Mouse (Mus musculus) heart, postnatal 25 days (tissue): ENCODE results near the gene Arfgef2. TPM values are rescaled to one million over a fixed set of nuclear protein-coding genes. Genes with fewer than 3 reads are reported as not detected.

Experiments
- DNase-seq: peaks from one replicate; pipeline ENCODE4 v3.0.0; 2022; ENCODE audit warnings: low spot score
- intact Hi-C: fragments of 180-260 bp; cut with DNase I; formaldehyde crosslinking; loops from one replicate; pipeline ENCODE4 v1.15.1; 2025
- total RNA-seq, 2 experiments: library from RNA; stranded (reverse); gene quantifications; 2 replicates each; pipeline ENCODE4 v1.2.3; 2021

Gene Arfgef2
- total RNA-seq, 2 experiments from 2014 or later, result 42.6 to 43.8 TPM

DNA sequence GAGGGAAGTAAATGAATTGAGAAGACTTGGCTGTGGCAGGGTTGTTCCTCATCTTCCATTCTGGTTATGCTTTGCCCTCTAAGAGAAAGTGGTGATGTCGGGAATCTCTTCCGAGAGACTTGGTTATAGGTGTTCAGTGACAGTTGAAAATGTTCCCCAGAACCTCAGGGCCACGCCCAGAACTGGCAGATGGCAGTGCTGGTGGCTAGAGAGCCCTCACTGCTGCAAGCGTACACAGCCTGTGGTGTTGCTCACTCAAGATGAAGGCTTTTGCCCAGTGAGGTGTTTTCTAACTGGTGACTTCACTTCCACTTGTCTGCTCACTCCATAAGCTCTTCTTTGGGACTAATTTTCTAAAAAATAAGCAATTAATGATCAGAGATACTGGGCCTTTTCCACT, 36.4 kb downstream of the Arfgef2 start:
- no peak for DNase-seq
- intact Hi-C loops, result no loop called here

- DNase-seq, result no peak
- intact Hi-C loops, result loop anchor here (10.0 kb wide), 1 partner anchor 256 kb away; no protein-coding TSS in a partner anchor
These were observed 45.3 kb downstream of the Arfgef2 start for GRCm38 (mm10) chr2:166850691-166851090.

- no peak for DNase-seq
These were observed 46.9 kb downstream of the Arfgef2 start for GRCm38 (mm10) chr2:166852270-166852669.

GRCm38 (mm10) chr2:166855771-166856170, 50.4 kb downstream of the Arfgef2 start:
- no peak for DNase-seq
- intact Hi-C loops, result loop anchor here (10.0 kb wide), 1 partner anchor 261 kb away; no protein-coding TSS in a partner anchor

More at GRCm38 (mm10) chr2:166852270-166852669, 46.9 kb downstream of the Arfgef2 start:
- intact Hi-C loops, result loop anchor here (10.0 kb wide), 1 partner anchor 257 kb away; no protein-coding TSS in a partner anchor

DNA sequence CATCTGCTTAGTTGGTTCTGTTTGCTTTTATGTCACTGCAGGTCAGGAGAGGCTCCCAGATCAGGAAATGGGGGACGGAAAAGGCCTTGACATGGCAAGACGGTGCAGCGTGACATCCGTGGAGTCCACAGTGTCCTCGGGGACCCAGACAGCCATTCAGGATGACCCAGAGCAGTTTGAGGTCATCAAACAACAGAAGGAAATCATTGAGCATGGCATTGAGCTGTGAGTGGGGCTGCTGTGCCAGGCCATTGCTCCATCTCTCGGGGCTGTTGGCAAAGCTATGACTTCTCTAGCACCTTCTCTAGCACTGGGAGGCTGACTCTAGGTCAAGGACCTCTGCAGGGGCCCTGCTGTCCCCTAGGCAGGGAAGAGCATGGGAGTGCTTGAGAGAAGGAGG, 51.0 kb downstream of the Arfgef2 start:
- no peak for DNase-seq
- intact Hi-C loops, result loop anchor here (10.0 kb wide), 1 partner anchor 262 kb away; no protein-coding TSS in a partner anchor

- DNase-seq, result no peak
- intact Hi-C loops, result loop anchor here (10.0 kb wide), 1 partner anchor 262 kb away; no protein-coding TSS in a partner anchor
These were observed 51.7 kb downstream of the Arfgef2 start for GRCm38 (mm10) chr2:166857118-166857517.

DNA sequence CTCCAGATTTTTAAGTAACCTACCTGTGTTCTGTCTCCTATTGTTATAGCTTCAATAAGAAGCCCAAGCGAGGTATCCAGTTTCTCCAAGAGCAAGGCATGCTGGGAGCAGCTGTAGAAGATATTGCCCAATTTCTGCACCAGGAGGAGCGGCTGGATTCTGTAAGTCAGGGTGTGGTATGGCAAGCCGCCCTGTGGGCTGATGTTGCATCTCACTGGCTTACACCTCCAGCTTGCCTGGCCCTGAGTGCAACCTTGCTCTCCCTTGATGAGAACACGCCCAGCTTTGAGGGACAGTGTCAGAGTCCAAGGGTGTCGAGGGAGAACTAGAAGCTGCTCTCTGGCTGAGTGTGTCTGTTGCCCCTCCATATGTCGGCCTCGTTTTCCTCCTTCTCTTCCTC, 53.8 kb downstream of the Arfgef2 start:
- intact Hi-C loops, result loop anchor here (10.0 kb wide), 1 partner anchor 264 kb away; no protein-coding TSS in a partner anchor

GRCm38 (mm10) chr2:166862505-166862904, 57.1 kb downstream of the Arfgef2 start:
- DNase-seq, result no peak
- intact Hi-C loops, result no loop called here

More for the DNA sequence above, 53.8 kb downstream of the Arfgef2 start:
- no peak for DNase-seq

DNA sequence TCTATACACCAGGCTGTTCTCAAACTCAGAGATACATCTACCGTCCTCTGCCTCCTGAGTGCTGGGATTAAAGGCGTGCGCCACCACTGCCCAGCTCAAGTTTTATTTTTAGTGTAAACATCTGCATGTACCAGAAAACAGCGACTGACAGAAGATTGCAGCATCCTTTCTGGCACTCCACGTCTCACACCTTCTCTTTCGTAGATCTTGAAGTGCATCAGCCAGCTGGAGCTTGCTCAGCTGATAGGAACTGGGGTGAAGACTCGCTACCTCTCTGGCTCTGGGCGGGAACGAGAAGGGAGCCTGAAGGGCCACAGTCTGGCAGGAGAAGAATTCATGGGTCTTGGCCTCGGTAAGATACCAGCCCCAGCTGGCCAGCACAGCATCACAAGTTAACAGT, 60.1 kb downstream of the Arfgef2 start:
- DNase-seq, result no peak
- intact Hi-C loops, result no loop called here

GRCm38 (mm10) chr2:166870271-166870865, 65.0 kb downstream of the Arfgef2 start:
- DNase-seq, result no peak
- intact Hi-C loops, result no loop called here

DNA sequence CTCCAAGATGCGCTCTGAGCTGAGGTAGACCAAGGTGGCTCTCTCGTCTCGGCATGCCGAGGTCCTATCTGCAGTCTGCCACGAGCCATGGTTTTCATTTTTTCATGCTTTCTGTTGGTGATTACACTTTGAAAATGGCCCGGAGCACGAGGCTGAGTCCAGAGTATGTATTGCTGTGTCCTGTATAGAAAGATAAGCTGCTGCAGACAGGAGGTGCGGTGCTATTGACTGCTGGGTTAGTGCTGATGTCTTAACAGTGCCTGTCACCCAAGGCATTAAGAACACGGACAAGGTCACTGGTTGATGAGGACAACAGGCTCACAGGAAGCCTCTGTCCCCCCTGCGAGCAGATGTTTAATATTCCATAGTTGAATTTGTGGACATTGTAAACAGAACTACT, 65.5 kb downstream of the Arfgef2 start:
- DNase-seq, result no peak
- intact Hi-C loops, result no loop called here

DNA sequence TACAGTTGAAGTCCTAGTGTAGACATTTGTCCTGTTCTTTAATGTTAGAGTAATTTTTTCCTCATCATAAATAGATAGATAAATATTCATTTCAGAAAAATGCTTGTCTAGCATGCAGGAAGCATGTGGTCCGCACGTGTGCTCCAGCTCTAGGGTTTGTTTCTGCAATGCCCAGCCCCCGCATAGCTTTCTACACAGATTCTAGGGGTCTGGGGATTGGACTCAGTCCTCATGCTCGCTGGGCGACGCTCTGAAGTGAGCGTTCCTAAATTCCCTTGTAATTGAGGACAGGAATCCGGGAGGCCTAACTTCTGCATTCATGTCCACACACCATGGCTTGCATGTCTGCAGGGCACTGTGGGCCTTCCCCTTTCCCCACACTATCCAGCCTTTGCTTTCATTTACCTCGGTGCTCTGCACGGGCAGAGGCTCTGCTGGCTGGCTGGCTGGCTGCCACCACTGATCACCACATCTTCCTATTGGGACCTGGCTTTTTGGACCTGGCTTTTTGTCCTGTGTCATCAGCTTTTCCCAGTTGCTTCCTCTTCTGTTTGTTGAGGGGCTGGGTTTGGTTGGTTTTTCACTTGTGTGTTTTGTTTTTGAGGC, 69.4 kb downstream of the Arfgef2 start:
- DNase-seq, result no peak
- intact Hi-C loops, result no loop called here

DNA sequence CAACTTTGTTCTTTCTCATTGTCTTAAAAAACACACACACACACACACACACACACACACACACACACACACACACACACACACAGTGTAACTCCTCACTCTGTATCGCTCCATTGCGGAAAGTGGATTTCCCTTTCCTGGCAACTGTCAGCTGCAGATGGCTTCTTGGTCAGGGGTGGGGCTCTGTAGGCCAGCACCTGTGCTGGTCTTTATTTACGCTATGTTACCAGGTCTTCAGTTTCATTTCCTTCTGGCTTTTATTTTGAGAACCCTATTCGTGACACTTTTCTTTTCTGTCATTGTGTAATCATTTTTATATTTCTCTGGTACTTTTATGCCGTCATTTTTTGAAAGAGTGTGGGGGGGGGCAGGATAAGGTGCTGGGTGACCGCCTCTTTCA, 70.2 kb downstream of the Arfgef2 start:
- intact Hi-C loops, result no loop called here
- no peak for DNase-seq

DNA sequence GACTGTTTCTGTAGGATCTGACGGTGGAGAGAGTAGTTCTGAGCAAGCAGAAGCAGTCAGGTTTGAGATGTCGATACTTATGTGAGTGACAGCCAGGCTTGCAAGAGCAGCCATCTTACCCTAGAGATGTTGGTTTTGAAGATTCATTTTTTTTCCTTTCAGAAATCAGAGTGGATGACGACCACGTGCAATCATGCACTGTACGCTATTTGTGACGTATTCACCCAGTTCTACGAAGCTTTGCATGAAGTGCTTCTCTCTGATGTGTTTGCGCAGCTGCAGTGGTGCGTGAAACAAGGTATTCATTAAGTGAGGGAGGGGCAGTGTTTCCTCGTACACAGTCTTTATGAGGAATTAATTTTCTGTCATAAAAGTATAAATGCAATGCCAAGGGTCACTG, 70.9 kb downstream of the Arfgef2 start:
- intact Hi-C loops, result no loop called here
- no peak for DNase-seq

GRCm38 (mm10) chr2:166885066-166885465, 79.7 kb downstream of the Arfgef2 start:
- intact Hi-C loops, result no loop called here
- no peak for DNase-seq

- intact Hi-C loops, result no loop called here
- DNase-seq, result no peak
These were observed 80.2 kb downstream of the Arfgef2 start for GRCm38 (mm10) chr2:166885619-166886018.

- no peak for DNase-seq
- intact Hi-C loops, result no loop called here
These were observed 80.8 kb downstream of the Arfgef2 start for GRCm38 (mm10) chr2:166886231-166886630.

- intact Hi-C loops, result no loop called here
- no peak for DNase-seq
These were observed 82.4 kb downstream of the Arfgef2 start for GRCm38 (mm10) chr2:166887816-166888215.

DNA sequence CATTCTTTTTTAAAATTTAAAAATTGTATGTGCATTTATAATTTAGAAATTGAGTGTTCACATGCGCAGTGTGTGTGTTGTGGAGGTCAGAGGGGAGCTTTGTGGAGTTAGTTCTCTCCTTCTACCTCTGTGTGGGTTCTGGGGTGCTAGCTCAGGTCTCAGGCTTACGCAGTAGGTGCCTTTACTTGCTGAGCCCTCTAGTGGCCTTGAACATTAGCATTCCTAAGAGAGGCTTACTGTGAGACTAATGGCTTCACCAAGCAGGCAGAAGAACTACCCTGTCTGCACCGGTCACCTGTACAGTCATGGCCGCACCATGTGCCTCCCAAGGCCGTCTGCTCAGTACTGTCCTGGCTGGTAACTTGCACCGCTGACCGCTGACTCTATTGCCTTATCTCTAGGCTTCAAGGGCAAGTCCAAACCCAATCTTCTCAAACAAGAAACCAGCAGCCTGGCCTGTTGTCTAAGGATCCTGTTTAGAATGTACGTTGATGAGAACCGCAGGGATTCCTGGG, 86.0 kb downstream of the Arfgef2 start:
- intact Hi-C loops, result no loop called here
- DNase-seq, result no peak

DNA sequence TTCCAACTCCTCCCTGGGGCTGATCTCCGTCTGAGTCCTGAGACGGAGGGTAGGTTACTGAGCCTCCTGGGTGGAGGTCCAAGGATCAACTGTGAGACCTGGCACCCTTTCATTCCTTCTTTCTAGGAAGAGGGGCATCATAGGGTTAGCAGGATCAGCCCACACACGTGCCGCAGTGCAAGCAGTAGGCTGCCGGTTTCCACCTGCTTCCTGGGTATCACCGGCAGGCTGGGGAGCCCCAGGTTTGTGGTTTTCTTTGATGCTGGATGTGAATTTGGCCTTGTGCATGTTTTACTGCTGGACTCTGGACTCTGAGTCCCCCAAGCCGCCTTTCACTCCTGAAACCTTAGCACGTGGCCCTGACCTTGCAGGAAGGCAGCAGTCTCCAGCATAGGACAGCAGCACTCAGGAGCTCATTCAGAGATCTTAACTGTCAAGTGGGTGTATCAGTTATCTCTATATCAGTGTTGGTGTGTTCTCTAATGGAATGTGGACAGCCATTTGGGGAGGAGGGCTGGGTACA, 86.8 kb downstream of the Arfgef2 start:
- intact Hi-C loops, result no loop called here

DNA sequence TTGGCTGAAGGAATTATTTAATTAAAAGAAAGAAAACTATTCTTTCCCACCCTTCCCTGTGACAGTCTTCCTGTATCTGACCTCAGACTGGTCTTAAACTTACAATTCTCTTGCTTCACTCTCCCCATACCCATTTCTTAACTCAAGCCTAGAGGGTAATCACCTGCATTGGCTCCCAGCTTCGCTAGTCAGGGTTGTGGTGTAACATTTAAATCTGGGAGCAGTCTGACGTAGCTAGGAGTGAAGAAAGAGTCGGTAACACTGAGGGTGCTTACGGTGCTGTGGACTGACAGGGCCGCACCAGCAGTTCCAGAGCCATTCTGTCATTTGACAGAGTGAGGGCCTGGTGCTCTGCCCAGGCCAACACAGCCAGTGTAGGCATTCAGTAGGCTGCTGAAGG, 87.6 kb downstream of the Arfgef2 start:
- no peak for DNase-seq
- intact Hi-C loops, result no loop called here

More for the DNA sequence above, 86.8 kb downstream of the Arfgef2 start:
- DNase-seq, result no peak
